Mouse (Mus musculus) embryonic fibroblast, embryonic 13.5 days (primary cell): ENCODE data around the gene Psmd14.

ENCODE experiments used
- CTCF ChIP-seq: IDR thresholded peaks from 2 replicates; pipeline ENCODE4 v1.5.1; 2011; ENCODE audit warnings: mild to moderate bottlenecking, control low read depth, low read length, moderate library complexity, borderline replicate concordance; ENCODE audit not compliant: insufficient read depth
- POLR2A ChIP-seq: IDR thresholded peaks from 2 replicates; pipeline ENCODE4 v1.6.1; 2011; ENCODE audit warnings: low read depth, mild to moderate bottlenecking, control low read depth, low read length, moderate library complexity

GRCm38 (mm10) chr2:61780794-61781193, 69.3 kb downstream of the Psmd14 start:
- TF ChIP-seq CTCF: no peak
- no peak for TF ChIP-seq POLR2A
